Mouse (Mus musculus) gastrocnemius, adult 18-20 months (tissue): ENCODE measurements at regions not wholly inside any gene's neighbourhood (a gene's known extent, or its start where the extent isn't known, plus 50 kb on each side); places are given as distances from the start of the nearest gene placed in this dataset.
"Not testable (repeated sequence)": the region's sequence is repeated elsewhere in the genome, so short reads cannot be mapped to it uniquely, and the experiment has no call there.

Experiments
- DNase-seq: peaks from one replicate; pipeline ENCODE4 v3.0.0; 2021; ENCODE audit warnings: low spot score

DNA sequence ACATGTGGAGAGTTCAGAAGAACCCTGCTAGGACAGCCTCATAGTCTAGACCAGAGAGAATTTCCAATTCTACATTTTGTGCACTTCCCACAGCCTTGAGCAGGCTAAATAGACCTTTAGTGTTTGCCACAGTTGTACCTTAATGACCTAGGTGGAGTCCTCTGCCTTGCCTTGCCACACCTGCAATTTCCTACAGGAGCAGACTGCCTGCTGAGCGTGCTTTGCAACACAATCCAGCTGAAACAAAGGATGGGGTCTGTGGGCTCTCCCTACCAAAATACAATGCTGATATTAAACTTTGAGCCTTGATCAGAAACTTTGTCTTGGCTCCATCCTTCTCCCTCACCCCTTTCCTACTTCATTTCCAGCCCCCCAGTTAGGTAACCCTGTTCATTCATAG, 326.0 kb upstream of the Snx7 start:
- DNase-seq = no peak

DNA sequence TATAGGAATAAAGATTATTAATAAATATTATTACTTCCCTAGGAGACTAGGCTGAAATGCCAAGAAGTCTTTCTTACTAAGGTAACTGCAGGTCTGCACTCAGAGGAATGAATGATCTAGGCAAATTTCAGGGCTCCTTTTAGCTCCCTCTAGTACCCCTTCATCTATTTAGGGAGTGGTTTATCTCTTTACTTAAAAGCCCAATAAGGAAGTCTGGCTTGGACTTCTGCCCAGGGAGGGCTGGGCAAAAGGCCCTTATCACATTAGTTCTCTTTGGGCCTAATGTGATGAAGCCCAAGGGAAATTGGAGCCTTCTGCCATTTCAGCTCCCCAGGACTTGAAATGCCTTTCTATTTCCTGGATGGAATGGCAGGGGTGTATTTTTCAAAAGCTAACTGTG, 320.6 kb upstream of the Snx7 start:
- no peak for DNase-seq

DNA sequence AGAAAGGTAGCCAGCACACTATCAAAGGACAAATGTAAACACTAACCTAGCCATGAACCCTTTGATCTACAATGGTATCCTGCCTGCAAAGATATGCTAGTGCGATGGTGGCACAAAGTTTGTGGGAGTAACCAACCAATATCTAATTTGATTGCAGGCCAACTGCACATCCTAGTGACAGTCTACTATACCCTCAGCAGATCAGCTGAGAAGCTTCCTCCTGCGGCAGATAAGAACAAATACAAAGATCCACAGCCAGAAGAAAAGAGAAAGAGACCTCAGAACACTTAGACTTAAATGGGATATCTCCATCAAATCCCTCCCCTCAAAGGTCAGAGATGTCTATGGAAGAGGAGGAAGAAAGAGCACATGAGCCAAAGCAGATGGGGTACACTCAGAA, 308.7 kb upstream of the Snx7 start:
- DNase-seq = no peak

DNA sequence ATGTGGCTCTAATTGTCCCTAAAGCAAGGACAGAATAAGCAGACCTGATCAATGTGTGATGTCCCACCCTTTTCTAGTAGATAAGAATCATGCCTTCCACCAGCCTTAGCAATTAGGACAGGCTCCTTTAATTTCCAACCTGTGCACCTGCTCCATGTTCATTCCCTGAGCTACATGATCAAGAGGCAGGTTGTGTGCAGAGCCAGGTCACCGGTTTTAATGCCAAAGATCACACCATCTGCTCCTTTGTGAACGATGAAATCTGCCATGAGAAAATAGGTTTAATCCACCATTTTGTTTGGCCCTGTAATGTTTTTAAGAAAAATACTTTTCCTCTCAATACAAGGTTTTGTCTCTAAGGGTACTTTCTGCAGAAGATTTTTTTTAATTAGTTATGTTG, 294.2 kb upstream of the Snx7 start:
- DNase-seq = no peak

DNA sequence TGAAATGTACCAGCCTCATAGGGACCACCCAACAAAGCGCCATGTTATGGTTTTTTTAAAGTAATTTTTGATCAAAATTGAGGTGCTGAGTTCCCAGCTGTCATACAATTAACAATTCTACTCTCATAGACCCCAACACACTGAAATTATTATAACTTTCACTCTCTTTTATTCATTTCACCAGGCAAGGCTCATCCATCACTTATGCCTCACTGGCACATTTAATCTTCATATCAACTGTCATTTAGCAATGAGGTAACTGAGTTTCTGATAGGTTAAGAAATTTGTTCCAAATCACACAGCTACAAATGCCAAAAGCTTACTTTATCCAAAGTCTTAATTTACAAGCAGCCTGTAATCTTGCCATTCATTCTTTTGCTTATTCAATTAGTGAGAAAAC, 276.1 kb upstream of the Snx7 start:
- DNase-seq = no peak

DNA sequence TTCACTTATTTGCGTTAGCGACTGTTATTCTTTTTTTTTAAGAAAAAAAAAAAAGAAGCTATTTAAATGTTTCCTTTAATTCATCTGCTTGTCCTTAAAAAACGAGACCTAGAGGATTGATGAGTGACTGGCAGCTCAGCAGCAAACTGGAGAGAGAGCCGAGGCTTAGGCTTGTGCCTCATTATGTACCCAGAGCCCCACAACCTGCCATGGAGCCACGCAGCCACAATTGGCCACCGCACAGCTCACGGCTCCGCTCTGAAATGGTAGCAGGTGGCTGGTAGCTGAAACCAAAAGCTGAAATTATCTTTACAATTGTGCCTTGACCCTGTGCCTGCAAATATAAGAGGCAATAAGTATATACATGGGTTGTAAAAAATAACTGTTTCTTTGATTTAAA, 273.0 kb upstream of the Snx7 start:
- DNase-seq = no peak

DNA sequence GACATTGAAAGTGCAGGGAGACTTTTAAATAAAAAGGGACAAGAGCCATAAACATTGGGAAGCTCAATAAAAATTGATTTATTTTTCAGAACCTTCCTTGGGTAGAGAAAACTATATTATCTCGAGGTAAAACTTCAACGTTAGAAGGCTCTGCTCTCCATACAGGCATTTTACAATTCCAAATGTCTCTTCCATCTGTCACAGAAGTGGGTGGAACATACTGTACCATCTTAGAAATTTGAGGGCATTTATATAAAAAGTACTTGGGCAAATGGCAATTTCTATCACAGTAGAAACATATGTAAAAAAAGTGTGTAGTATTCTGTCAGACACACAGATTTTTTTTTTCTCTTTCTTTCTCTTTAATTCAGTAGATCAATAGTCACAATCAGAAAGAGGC, 271.4 kb upstream of the Snx7 start:
- no peak for DNase-seq

DNA sequence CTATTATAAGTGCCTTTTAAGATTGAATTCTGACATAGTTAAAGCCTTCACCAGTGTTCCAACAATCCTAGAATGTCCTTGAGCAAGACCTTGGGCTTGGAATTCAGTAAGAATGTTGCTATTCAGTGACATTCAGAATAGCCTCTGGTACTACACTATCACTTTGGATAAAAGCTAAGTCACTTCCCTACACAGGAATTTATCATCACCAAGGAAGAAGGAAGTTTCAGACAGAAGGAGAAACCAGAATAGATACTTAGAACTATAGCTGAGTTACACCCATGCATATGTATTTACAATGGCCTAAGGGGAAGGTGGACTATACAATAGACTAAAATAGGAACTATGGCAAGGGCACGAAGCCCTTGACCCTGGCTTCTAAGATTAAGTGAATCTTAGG, 259.6 kb upstream of the Snx7 start:
- DNase-seq = not testable (repeated sequence)

DNA sequence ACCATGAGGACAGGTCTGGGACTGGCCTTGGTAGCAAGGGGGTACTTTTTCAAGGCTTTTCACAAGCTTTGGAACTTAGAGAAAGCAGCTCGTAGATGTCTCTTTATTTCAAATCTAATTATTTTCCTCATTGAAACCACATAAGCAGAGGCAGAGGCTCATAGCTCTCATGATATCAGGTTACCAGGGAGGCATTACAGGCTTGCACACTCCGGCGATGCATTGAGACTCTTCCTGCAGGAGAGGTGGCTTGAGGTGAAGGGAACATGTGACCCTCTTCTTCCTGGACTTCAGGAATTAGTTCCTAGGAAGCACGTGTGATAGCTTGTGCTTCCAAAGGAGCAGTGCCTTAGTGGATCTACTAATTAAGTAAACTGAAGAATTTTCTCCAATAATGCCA, 233.9 kb upstream of the Snx7 start:
- no peak for DNase-seq

DNA sequence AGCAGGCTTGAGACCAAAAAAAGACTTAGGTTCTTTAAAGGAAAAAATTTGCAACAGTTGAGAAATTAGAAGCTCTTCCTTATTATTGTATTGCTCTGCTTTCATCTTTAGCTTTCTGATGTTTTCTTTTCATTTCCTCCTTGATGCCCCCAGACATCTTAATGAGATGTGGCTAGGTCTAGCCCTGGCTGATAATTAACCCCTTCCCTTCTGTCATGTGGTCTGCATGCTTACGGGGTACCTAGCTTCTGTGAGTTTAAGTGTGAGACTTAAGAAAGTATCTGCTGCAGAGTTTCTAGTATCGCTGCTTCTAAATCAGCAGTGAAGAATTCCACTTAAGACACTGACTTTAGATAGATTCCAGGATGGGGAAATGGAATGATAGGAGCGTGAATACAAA, 215.8 kb upstream of the Snx7 start:
- no peak for DNase-seq

DNA sequence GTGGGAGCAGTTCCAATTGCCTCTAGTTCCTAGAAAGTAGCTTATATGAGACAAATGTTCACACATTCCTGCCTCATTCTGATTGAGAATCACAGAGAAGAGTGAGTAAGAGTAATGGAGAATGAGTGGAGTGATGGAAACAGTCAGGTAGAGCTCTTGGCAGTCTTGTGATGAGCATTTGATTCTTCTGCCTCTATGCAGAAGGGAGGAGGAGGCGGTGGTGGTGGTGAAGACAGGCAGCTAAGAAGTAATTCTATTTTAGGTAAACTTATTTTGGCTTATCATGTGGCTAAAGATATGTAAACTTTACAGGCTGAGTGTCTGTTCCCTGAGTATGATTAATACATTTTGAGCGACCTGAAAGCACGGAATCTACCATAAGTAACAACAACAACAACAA, 203.6 kb upstream of the Snx7 start:
- DNase-seq = no peak

DNA sequence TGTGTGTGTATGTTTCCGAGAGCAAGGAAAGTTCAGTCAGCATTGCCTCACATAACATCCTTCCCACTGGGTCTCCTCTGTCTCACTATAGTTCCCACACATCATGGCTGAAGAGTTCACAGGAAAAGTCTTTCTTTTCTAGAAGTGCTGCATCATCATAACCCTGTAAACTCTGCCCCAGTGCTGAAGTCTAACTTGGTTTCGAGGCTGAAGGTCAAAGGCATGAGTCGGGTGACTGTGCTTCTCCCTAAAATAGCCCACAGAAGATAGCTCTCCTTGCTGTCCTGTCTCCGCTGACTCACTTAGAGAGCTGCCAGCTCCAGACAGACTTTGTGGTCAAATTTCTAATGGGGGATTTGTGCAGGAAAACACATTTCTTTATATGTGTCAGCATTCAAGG, 201.4 kb upstream of the Snx7 start:
- peak; percentile 12 for DNase-seq

DNA sequence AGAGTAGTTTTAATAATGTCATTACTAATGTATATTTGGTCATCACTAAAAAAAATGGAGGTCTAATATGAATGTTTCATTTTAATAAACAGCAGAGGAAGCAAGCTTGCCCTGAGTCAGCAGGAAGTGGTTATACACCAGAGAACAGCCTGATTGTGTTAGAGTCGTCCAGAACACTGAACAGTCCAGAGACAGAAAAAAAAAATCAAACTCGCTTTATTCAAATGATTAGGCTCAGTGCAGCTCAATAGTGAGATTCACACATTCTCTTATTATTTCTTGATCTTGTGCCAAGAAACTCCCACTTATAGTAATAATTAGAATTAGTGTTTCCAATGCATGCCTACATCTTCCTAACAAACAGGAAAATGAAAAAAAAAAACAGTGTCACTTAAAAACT, 194.9 kb upstream of the Snx7 start:
- DNase-seq = no peak

DNA sequence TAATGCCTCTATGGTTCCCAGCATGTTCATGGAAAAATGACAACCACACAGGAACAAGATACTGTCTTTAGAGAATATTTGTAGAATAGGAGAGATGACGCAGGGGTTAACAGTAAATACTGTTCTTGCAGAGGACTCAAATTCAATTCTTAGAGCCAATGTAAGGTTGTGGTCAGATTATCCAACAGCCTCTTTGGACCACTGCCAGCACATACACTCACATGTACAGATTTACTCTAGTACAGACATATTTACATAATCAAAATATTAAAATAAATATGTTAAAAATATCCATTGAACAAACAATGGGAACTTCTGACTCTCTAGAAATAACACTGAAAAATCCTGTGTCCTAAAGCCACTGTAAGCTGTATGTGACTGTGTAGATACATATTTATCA, 193.8 kb upstream of the Snx7 start:
- no peak for DNase-seq

DNA sequence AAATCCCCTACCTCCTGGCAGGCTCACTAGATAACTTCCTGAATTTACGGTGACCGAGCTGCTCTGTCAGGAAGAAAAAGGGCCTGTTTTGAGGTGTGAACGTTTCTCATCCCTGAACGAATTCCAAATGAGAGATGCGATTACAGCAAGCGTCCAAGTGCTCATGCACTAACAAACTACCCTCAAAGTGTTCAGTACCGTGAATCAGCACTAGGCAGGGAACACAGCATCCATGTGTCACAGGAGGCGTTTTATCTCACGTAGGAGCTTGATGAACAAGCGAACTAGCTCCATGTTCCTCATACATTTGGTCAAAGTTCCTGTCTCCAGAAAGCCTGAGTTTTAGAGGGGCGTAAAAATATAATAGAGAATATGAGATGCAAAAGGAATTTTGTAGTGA, 178.3 kb upstream of the Snx7 start:
- DNase-seq = no peak

DNA sequence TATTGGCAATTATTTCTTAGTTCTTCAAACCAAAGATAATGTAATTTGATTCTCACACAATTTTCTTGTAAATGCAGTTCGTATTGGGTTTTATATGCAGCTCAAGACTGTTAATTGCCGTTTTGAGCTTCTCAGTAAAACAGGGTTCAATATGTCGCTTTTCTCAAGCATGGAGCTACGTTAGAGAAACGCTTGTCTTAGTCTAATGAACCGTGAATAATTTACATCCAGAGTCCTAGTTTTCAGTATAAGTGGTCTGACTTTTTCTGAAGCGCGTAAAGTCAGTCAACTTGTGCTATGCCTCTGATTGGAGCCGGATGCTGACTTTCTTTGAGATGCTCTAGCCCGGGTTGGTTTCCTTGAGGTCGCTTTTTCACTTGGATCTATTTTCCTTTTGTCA, 177.8 kb upstream of the Snx7 start:
- no peak for DNase-seq

DNA sequence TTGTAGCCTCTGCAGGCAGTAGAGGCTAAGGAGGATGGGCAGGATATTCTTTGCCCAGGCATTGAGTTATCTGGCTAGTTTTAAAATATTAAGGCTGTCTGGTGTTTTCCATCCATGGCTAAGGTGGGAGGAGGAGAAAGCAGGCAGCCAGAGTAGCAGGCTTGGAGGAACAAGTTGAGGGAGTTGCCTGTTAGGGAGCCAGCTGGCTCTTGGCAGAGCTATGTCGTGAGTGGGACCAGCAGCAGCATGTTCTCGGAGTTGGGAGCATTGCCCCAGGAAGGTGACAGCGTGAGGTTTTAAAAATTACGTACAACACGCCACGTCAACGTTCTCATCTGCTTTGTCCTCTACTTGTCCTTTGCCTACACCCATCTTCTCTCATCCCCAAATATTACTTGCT, 167.8 kb upstream of the Snx7 start:
- no peak for DNase-seq

DNA sequence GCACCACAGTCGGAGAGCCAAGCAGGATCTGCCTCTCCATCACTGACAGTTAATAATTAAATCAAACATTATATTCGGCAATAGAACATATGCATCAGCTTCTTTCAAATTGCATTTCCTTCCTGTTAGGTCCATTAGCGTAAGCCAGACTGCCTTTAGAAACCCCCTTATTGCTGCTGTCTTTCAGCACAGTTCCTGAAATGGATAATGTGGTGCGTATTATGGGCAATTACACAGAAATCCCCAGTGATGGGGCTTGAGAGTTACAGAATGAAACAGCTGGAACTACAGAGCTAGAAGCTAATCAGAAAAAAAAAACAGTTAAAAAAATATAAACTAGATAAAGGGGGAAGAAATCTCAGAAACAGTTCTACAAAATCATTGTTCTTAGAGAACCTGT, 126.7 kb upstream of the Snx7 start:
- no peak for DNase-seq

DNA sequence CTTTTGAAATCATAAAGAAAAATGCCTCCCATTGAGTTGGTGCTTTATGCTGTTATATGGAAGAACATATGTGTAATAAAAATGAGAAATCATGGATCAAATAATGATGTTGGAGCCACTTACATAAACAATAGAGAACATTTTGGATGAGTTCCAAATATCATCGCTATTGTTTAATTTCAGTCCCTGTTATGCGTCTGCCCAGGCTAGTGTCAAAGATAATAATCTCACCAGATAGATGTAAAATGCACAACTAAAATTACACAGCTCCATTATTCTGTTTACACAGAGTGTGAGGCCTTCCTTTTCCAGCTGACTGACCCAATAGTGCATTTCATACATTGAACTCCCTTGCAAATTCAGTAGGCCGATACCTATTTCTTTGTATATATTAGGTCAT, 125.4 kb upstream of the Snx7 start:
- DNase-seq = no peak

DNA sequence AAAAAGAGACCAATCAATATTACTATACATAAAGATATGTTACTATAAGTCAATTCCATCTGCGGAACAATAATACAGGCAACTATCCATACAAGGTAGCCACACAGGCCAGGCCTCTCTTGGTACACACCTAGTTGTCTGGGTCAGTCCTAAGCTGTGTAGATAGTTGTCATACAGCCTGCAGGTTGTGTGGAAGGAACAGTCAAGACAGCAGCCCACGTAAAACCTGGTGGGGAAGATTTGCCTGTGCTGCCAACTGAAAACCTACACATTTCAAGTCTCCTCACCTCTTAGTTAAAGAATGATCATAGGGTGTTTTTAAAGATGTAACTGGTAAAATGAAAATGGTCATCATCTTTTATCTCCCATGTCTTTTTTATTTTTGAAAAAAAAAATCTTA, 121.8 kb upstream of the Snx7 start:
- no peak for DNase-seq

DNA sequence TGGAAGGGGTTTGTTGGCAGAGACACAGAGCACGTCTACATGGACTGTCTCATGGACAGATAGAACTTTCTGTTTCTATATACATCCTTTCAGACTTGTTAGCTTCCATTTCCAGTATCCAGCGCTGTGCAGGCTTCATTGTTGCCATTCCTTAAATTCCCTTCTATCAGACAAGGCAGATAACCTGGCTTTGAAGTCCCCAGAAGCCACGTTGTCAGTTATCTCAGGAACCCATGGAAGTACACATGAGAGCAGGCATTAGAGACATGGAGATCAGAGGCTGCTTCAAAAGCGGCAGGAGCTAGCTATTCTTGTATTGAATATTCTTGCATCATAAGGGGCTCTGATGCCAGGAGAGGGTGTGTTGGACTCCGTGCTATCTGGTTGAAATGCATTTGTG, 119.7 kb upstream of the Snx7 start:
- no peak for DNase-seq

DNA sequence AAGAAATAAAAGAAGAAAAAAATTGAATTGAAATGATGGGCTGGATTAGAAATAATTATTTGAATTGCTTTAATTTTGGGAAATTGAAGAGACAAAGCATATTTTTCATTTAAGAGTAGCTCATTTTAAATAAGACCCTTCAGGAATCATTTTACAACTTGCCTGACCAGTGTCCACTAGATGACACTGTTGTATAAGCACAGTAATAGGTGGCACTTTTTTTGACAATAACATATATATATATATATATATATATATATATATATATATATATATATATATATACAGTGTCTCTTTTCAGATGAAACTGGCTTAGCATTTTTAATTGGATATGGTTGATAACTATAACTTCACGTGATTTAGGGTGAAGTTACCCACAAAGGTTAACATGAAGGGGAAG, 106.9 kb upstream of the Snx7 start:
- DNase-seq = no peak

DNA sequence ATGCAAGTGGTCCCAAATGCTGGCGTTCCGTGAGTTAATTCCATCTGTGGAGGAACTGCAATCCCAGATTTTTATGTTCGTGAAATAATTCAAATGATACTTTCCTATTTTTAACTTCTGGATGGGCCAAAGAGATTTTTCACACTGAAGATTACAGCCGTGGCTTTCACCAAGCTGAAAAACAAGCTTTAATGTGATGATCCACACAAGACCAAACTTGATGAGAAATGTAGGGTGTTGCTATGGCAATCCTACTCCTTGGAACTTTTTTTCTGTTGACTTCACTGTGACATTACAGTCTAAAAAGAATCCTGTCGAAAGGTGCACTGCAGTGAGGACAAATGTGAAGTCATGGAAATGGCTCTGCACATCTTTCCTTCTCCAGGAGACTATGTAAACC, 100.1 kb upstream of the Snx7 start:
- DNase-seq = no peak

DNA sequence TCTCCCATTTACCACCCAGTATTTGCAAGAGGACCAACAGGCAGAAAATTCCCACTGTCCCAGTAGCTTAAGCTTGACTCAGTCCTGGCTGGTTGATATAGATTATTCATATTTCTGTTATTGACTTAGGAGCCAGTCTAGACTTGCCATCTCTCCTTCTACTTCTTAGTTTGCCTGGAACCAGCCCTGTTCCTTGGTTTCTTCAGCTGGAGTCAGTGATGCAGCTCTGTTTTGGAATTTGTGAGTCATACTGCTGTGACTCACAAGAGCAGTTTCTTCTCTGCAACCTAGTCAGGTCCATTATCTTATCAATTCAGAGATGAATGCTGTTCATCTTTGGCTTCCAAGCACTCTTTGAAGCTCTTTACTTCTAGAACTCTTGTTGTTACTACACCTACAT, 69.7 kb upstream of the Snx7 start:
- no peak for DNase-seq

DNA sequence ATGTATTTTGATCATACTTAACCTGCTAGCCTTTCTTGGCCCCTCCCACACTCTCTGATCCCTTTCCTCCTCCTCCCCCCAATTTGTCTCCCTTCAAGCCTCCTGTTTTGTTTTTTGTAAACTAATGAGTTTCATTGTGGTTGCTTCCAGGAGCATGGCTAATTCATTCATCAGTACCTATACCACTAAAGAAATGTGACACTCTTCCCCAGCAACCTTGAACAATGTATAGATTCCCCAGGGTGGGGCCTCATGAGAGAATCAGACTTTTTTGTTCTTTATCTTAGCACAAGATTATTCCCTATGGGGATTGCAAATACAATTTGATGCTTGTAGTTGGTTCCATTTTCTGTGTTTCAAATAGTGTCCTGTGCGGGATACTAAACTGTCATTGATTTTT, 58.8 kb upstream of the Snx7 start:
- DNase-seq = no peak
